Mouse (Mus musculus): ENCODE data around the gene Ripk1.

The Ripk1 gene

GRCm38 (mm10) chr13:34002058-34003006 lies at the start of gene Ripk1, which contains the start of gene Serpinb6a:
TSS of gene Ripk1 (plus strand) at chr13:34002363.
TSS of gene Serpinb6a (minus strand) at chr13:34002794.
- peak; percentile 88 for DNase-seq (ENCODE audit: low spot score in 2 of 2)

- DNase-seq (ENCODE audit: low spot score in 2 of 2), result no peak
These were observed 49.2 kb upstream of the Ripk1 start for GRCm38 (mm10) chr13:33952947-33953346.

GRCm38 (mm10) chr13:33956571-33957421 lies 45.4 kb upstream of the Ripk1 start:
- no peak for DNase-seq (ENCODE audit: low spot score in 2 of 2)

GRCm38 (mm10) chr13:33959771-33960170 lies 42.4 kb upstream of the Ripk1 start:
- no peak for DNase-seq (ENCODE audit: low spot score in 2 of 2)

GRCm38 (mm10) chr13:33964206-33965046 lies 37.7 kb upstream of the Ripk1 start, which contains the start of gene Nqo2:
TSS of gene Nqo2 (plus strand) at chr13:33964687.
- DNase-seq (ENCODE audit: low spot score in 2 of 2), result peak; percentile 24 to 31

- no peak for DNase-seq (ENCODE audit: low spot score in 2 of 2)
These were observed 36.8 kb upstream of the Ripk1 start for GRCm38 (mm10) chr13:33965056-33966024.

GRCm38 (mm10) chr13:33966025-33966412 lies 36.1 kb upstream of the Ripk1 start:
- DNase-seq (ENCODE audit: low spot score in 2 of 2), result no peak

- no peak for DNase-seq (ENCODE audit: low spot score in 2 of 2)
These were observed 35.6 kb upstream of the Ripk1 start for GRCm38 (mm10) chr13:33966574-33966973.

- DNase-seq (ENCODE audit: low spot score in 2 of 2), result no peak
These were observed 12.5 kb upstream of the Ripk1 start for GRCm38 (mm10) chr13:33989625-33990024.

- peak; percentile 25 to 47 for DNase-seq (ENCODE audit: low spot score in 2 of 2)
These were observed 7.0 kb upstream of the Ripk1 start for GRCm38 (mm10) chr13:33995197-33995596.

- no peak for DNase-seq (ENCODE audit: low spot score in 2 of 2)
These were observed 895 bp downstream of the Ripk1 start for GRCm38 (mm10) chr13:34003058-34003457.

GRCm38 (mm10) chr13:34007234-34007633 lies 5.1 kb downstream of the Ripk1 start:
- DNase-seq (ENCODE audit: low spot score in 2 of 2), result no peak

GRCm38 (mm10) chr13:34016927-34017569 lies 14.9 kb downstream of the Ripk1 start:
- DNase-seq (ENCODE audit: low spot score in 2 of 2), result no peak

- no peak for DNase-seq (ENCODE audit: low spot score in 2 of 2)
These were observed 16.4 kb downstream of the Ripk1 start for GRCm38 (mm10) chr13:34018521-34018920.

GRCm38 (mm10) chr13:34021998-34022397 lies 19.8 kb downstream of the Ripk1 start:
- DNase-seq (ENCODE audit: low spot score in 2 of 2), result no peak

- no peak for DNase-seq (ENCODE audit: low spot score in 2 of 2)
These were observed 29.9 kb downstream of the Ripk1 start for GRCm38 (mm10) chr13:34032041-34032440.

- no peak for DNase-seq (ENCODE audit: low spot score in 2 of 2)
These were observed 33.3 kb downstream of the Ripk1 start for GRCm38 (mm10) chr13:34035424-34035823.

GRCm38 (mm10) chr13:34036726-34037125 lies 34.6 kb downstream of the Ripk1 start:
- no peak for DNase-seq (ENCODE audit: low spot score in 2 of 2)

GRCm38 (mm10) chr13:34037172-34038055 lies 35.3 kb downstream of the Ripk1 start, which contains the start of gene Bphl:
TSS of gene Bphl (plus strand) at chr13:34037597.
- peak; percentile 91 for DNase-seq (ENCODE audit: low spot score in 2 of 2)
